Mouse (Mus musculus) activated CD4-positive, CD25-positive, alpha-beta regulatory T cell, adult 4 months (primary cell): ENCODE results near the gene Fer. TPM values are rescaled to one million over a fixed set of nuclear protein-coding genes. Genes with fewer than 3 reads are reported as not detected.
A peak's percentile ranks its signal among the peaks of the same experiment; 100 is the strongest.
"Not testable (repeated sequence)": the region's sequence is repeated elsewhere in the genome, so short reads cannot be mapped to it uniquely, and the experiment has no call there.

Experiments used
- ATAC-seq: one replicate; pipeline ENCODE4 v1.8.0; 2017
- polyA plus RNA-seq, 2 experiments: library from polyadenylated mRNA; unstranded; fragments of 100-300 nt; shearing (Covaris generic); gene quantifications; one replicate each; pipeline ENCODE4 v1.2.1; 2017

Fer gene
- polyA plus RNA-seq = under 1 TPM; 0.82 to 0.87 TPM

DNA sequence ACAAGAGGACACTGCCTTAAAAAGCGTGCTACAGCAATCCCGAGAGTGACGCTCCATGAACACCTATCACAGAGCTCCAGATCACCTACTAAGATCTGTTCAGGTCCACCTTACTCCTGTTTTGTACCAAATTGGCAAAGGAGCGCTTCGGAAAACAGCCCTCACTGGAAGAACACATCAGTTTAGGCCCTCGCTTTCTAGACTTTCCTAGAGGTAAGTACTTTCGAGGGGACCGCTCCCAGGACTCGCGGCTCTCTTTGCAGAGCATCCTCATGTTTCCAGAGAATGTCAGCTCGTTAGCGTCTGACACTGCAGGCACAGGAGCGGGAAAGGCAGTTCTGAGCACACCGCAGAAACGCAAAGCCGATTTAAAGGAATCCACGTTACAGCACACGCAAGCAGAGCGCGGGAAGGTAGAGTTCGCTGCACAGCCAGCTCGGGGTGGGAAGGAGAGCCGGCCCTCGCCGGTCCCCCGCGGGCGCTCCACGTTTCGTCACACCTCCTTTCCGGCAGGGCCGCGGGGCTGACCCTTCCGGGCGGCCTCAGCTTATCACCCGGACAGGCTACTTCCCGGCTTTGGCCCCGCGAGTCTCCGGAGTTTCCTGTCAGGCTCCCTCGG is at the start of gene Fer:
Gene Fer, plus strand, starts transcription at position 51 of the 619 bp plus-strand sequence.
- ATAC-seq = no peak

DNA sequence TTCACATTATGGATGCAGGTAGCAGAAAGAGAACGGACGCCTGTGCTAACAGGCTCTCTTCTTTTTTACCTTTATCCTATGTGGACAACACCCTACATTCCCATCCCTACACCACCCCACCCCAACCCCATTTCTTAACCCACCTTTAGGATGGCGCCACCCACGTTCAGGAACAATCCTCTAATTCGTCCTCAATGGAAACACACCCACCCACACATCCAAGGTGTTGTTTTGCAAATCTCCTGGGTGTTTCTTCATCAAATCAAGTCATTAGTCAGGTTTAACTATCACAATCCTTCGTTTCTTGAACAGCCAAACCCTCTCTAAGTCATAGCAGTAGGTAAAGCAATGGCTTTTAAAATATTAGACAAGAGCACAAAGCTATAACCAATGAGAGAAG is 49.3 kb upstream of the Fer start:
- ATAC-seq = no peak

GRCm38 (mm10) chr17:63818444-63819027 is 44.3 kb upstream of the Fer start:
- ATAC-seq = no peak

DNA sequence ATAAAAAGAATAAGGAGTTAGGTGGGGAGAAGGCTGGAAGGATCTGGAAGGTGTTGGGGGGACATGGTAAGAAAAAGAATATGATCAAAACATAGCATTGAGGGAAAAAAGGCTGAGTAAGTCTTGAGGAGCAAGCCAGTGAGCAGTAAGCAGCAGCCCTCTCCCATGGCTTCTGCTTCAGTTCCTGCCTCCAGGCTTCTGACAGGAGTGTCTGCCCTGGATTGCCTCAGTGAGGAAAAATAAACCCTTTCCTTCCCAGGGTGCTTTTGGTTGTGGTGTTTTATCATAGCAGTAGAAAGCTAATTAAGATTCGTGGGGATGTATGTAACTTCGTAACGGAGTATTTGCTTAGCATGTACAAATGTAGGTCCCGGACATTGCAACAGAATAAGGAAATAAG is 38.7 kb upstream of the Fer start:
- ATAC-seq = no peak

DNA sequence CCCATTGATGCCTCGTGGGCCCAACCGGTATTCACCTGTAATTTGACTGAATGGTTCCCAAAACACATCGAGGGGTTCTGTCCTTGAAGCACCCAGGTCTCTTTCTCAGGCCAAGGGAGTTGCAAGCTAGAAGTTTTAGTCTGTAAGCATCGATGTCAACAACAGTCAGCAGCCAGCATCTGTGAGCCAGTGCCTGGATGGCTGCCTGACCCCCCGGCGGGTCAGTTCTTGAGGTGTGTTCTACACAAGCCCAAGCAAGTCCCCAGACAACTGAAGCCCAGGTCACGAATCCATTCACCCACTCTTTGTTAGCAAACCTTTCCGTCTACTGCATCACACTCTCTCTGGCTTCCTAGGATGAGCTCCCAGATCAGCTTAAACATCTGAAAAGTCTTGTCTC is 36.7 kb upstream of the Fer start:
- ATAC-seq = no peak

DNA sequence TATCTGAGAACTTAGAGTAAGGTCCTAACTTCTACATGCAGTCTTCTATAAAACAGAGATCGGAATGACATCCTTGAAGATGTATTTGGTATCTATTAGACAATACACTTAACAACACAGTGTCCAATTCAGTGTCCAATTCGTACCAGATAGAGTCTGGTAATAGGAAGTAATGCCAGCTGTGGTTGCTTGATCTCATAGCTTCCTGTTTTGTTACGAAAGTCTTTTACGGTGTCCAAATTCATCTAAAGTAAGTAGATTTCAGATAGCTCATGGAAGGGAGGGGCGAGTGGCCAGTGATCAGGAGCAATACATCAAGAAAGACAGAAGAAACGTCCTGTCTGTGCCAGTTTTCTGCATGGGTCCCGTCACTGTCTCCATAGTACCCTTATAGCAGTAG is 36.1 kb upstream of the Fer start:
- no peak for ATAC-seq

DNA sequence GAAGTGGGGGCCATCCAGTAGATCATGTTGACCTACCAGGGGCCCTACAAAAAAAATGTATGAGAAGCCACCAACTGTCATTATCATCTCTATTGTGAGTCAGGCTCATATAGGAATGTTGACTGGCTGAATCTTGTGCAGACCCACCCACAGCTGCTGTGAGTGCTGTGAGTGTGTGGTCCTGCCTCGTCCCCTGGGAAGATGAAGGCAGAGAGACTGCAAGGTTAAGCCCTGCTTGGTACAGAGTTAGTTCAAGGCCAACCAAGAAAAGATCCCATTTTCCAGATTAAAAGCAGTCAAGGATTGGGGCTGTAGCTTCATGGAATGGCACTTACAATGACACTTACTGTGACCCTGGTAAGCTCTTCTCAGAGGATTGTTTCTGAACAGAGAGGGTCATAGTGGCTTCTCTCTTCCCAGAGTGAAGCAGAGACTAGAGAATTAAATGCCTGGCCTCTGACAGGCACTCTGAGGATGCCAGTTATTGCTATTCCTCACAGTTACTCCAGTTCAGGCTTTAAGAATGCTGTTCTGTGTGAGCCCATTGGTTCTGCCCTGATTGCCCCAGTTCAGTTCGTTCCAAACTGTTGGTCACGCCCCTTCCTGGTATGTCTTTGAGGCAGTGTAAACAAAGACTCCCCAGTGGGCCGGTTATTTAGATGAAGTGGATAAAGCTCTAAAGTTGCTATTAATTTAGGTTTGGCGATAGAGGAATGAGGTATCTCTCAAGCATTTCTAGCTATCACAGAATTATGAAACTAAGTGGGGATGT is 34.1 kb upstream of the Fer start:
- ATAC-seq = no peak

DNA sequence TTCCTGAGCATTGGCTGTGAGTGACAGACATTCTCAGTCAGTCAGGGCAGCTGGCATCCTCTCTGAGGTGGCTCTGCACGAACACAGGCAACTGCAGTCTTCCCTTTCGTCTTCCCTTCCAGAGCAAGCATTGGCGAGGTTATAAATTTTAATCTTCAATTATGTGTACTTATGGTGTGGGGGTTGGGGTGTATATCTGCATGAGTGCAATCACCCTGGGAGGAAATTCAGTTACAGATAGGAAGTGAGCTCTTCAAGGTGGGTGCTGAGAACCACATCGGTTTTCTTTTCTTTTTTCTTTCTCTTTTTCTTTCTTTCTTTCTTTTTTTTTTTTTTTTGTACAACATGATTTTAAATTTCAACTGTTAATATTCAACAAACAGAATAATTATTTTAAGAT is 31.3 kb upstream of the Fer start:
- ATAC-seq = no peak

DNA sequence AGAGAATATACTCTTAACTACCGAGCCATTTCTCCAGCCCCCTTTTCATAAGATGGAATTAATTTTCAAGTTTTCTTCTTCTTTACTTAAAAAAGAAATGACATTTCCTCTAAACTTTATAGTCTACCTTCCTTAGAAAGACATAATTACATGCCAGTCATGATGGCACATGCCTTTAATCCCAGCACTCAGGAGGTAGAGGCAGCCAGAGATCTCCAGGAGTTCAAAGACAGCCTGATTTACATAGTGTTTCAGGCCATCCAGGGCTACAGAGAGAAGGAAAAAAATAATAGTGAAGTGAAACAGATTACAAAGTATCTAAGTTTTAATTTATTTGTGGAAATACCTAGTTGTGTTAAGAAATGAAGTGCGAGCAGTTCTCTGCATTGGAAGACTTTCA is 26.6 kb upstream of the Fer start:
- ATAC-seq = no peak

GRCm38 (mm10) chr17:63836641-63837040 is 26.2 kb upstream of the Fer start:
- no peak for ATAC-seq

- ATAC-seq = no peak
Observed at GRCm38 (mm10) chr17:63838144-63838543, 24.7 kb upstream of the Fer start.

- no peak for ATAC-seq
Observed at GRCm38 (mm10) chr17:63839636-63840269, 23.1 kb upstream of the Fer start.

DNA sequence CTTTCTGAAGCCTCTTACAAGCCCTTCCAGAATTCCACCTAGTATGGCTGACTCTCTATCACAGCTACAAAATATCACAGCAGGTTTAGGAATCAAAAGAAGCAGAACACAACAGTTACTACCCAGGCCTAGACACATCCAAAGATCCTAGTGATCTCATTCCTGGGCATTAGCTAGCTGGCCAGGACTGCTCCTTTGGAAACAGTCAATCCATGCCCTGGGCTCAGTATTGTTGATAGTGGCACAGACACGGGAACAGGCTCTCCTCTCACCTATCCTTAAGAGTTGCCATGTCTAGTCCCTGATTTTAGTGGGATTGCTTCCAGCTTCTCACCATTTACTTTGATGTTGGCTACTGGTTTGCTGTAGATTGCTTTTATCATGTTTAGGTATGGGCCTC is 20.6 kb upstream of the Fer start:
- ATAC-seq = no peak

- ATAC-seq = no peak
Observed at GRCm38 (mm10) chr17:63844936-63845335, 17.9 kb upstream of the Fer start.

- not testable (repeated sequence) for ATAC-seq
Observed at GRCm38 (mm10) chr17:63845766-63846165, 17.1 kb upstream of the Fer start.

DNA sequence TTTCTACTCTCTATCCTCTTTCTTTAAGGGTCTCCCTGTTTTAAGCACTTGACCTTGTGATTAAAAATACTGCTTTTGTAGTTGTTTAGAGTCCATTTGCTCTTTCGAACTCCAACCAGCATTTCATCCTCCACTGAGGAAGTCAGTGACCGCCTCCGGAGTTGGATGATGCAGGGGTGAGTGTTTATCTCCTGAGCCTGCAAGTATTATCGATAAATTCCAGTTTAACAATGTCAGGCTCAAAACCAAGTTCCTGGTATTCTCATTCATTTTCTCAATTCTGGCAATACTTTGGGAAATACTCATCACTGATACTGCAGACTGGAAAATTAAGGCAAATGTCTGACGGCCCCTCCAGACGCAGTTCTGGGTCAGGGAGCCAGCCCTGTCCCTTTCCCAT is 13.7 kb upstream of the Fer start:
- no peak for ATAC-seq

- ATAC-seq = no peak
Observed at GRCm38 (mm10) chr17:63849566-63849965, 13.3 kb upstream of the Fer start.

DNA sequence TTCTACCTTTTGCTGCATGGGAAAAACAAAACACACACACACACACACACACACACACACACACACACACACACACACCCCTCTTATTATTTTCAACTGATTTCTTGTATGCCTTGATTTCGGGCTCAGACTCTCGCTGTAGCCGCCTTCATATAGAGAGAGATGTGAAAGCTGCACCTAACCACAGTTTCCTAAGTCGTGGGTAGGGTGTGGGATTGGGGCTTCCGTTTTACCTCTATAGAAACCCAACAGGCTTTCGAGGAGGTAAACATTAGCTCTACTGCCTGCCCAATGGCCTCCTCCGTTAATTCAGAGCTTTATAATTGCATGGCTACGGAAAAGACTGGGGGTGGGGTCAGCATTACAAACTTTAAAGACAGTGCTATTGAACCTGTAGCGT is 12.8 kb upstream of the Fer start:
- ATAC-seq = peak; percentile 57

- no peak for ATAC-seq
Observed at GRCm38 (mm10) chr17:63857023-63857544, 5.8 kb upstream of the Fer start.

DNA sequence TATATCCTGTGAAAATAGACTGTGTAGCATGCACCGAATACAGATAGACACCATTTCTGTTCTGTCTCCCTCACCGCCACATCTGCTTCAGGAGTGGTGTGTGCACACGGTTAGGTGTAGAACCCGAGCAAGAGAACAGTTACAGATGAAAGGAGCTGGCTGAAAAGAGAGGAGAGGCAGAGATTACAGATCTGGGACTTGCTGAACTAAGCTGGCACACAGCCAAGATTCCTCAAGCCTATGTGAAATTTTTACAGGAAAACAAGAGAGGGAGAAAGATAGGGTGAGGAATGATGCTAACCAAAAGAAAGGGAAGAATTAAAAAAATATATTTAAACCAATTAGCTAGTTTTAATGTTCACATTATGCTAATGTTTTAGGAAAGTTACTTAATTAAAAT is 1.9 kb upstream of the Fer start:
- no peak for ATAC-seq

GRCm38 (mm10) chr17:63862399-63862798 is 463 bp upstream of the Fer start:
- ATAC-seq = no peak

DNA sequence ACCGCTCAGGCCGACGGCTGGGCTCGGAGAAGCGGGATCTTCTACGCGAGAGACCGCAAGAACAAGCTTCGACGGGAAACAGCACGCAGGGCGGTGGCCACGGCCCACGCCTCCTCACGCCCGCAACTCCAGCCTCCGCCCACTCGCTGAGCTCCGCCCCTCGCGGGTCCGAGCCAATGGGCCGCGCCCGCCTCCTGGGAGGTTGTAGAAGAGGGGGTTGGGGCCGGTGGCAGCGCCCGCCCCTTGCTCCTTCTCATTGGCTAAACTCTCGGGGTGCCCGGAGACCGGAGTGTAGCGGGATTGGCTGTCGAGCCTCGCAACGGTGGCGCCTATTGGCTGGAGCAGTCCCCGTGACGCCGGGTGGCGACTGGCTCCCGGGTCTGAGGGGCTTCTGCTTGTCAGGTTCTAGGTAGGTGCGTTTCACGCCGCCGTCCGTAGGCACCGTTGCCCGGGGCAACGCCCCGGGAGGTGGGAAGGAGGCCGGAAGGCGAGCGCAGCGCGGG is 836 bp downstream of the Fer start, which contains the start of gene A930002H24Rik:
Gene A930002H24Rik, minus strand, starts transcription at position 145 of the 503 bp plus-strand sequence.
- ATAC-seq = peak; percentile 86

DNA sequence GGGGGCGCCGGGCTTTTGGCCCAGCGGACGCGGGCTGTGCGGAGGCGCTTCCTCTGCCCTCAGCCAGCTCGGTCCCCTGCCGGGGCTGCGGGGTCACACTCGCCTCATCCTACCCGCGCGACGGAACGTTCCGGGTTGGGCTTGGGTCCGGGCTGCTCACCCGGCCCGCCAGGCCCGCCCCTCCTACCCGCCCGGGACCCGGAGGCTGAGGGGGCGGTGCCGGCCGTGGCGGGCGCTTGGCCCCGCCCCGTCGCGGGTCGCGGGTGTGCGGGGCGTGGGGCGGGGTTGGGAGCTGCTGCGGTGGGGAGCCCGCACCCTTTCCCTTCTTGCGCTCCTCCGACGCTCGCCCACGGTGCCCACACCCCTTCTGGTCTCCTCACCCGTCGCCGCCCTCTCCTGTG is 1.3 kb downstream of the Fer start:
- ATAC-seq = no peak
